Mouse (Mus musculus) ovary, postnatal 36 days (tissue): Measurements from ENCODE around the gene Ip6k2.
A peak's percentile ranks its signal among the peaks of the same experiment; 100 is the strongest.

Source experiments
- DNase-seq: peaks from one replicate; pipeline ENCODE4 v3.0.0; 2022; ENCODE audit warnings: low spot score, mixed read lengths

Gene Ip6k2

DNA sequence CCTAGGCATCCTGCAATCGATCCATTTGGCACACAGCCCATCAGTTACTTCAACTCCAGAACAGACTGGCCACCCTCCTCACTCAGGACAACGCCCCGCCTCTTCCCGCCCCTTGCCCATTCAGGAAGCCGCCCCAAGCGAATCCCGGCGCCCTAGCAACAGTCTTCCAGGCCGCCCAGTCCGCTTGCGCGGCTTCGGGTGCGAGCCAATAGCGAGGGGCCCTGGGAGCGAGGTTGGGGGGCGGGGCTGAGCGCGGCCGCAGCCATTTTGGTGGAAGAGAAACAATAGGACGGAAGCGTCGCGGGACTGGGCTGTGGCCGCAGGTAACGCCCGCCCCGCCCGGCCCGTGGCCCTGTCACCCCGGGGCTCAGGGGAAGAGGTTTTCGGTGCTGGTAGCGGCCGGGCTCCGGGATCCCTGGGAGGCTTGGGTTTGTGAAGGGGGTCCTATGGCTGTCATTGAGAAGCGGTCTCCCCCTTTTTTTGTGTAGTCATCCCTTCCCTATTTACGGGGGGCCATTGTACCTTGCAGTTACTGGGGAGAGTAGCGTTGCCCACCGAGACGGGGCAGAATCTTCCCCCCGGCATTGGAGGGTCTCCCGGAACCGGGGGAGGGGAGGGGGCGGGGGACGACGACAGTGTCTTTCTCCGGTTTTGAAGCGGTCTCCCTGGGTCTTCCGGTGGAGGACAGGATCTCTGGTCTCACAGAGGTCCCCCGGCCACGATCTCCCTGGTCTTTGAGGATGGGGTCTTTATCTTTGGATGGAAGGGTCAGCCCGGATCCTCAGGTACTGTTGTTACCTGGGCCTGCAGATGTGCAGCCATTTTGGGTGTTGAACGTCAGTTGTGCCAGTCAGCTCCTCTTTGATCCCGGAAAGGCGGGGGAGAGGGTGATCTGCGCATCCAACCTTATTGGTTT lies at the start of gene Ip6k2:
Gene Ip6k2 (plus strand): TSS at position 249 of the 916 bp plus-strand sequence.
- peak; percentile 96 for DNase-seq

GRCm38 (mm10) chr9:108734626-108735025 lies 49.0 kb upstream of the Ip6k2 start:
- no peak for DNase-seq

DNA sequence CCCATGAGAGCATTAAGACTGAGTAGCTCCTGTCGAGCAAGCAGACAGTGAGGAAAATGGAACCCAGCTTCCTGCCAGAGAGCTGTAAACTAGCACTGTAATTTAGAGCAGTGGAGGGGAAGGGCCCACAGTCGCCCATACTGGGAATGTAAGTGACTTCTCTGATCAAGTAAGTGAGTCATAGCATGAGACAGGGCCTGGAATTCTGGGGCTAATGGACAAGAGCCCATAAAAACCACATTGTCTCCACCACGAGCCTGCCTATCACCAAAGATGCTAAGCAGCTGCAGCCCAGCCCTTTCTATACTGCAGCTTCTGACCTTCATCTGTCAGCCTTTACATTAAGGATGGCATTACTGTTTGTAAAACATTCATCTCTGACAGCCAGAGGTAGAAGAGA lies 44.4 kb upstream of the Ip6k2 start:
- DNase-seq: no peak

DNA sequence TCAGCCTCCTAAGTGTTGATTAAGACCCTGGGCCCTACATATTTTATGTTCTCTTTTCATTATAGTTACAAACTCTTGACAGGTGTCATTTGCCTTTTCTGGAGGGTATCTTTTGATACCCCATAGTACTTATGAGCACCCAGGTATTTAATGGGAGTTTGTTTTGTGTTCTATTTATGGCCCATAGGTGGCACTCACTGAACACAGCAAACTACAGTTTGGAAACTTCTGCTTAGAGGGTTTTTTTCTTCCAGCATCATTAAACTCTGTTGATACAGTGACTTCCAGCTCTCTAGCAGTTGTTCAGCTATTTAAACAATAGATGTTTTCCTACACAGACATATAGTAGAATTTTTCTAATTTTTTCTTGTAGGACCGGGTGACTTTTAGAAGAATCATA lies 43.5 kb upstream of the Ip6k2 start:
- no peak for DNase-seq

DNA sequence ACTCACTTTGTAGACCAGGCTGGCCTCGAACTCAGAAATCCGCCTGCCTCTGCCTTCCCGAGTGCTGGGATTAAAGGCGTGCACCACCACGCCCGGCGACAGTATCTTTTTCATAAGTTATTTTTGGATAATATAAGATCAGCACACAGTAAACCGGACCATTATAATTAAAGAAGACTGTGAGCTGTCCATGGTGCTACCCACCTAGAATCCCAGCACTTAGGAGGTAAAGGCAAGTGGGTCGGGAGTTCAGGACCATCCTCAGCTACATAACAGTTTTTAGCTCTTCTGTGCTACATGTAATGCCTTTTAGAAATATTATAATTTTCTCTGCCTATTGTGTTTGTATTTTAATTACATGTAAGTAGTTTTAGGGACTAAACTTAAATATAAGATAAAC lies 41.5 kb upstream of the Ip6k2 start:
- no peak for DNase-seq

DNA sequence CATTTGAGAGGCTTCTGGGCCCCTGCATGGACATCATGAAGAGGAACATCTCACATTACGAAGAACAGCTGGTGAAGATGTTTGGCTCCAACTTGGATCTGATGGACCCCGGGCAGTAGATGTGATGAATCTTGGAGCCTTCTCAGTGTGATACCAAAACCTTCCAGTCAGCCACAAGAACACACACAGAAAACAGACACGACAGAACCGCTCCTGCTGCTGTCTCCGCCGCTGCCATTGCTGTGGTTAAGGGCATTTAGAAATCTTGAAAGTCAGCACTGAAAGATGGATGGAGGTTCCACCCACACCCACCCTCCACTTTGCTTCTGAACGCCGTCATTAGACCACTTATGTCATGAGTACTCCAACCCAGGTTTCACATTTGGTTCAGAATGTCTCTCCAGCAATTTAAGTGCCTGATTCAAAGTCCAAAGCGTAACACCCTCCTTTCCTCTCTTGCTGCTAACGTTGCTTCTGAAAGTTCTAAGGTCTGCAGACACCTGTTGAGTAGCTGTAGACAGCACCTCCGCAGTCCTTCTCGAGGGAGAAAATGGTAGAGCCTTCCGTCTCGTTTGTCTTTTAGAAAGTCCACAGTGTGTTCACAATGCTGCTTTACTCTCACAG lies 36.6 kb upstream of the Ip6k2 start:
- DNase-seq: no peak

GRCm38 (mm10) chr9:108747694-108748093 lies 35.9 kb upstream of the Ip6k2 start:
- DNase-seq: no peak

GRCm38 (mm10) chr9:108748600-108749183 lies 34.9 kb upstream of the Ip6k2 start:
- no peak for DNase-seq

DNA sequence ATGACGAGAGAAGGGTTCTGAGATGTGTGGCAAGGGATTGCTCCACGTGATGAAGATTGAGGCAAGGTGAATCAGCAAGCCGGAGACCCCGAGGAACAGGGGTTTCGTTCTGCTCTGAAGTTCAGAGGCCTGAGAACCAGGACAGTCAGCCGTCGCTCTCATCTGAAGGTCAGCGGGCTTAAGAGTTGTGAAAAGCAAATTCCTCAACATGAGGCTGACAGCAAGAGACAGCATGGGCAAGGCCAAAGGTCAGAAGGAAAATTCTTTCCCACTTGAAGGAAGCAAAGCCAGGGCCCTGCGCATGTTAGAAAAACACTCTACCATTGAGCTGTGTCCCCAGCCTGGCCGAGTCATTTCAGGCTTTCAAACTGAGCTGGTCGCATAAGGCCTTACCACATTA lies 33.0 kb upstream of the Ip6k2 start:
- no peak for DNase-seq

- no peak for DNase-seq
These were observed 31.3 kb upstream of the Ip6k2 start for GRCm38 (mm10) chr9:108752142-108752920.

DNA sequence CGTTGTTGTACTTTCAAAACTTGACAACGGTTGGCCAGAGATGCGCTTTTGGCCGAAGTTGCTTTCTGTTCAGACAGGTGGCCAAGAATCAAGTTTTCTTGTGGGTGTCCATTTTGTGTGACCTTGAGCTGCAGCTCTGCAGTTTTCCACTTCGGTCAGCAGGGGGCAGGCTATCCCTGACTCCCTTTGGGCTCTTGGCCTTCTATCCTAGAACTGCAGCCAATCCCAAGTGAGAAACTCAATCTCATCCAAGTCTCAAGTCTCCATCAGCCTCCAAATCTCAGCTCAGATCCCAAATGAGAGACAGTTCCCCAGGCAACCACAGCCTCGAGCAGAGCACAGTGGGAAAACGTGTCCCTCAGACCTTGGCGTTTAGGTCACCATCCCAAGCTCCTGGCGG lies 30.3 kb upstream of the Ip6k2 start:
- peak; percentile 46 for DNase-seq

GRCm38 (mm10) chr9:108753976-108754375 lies 29.6 kb upstream of the Ip6k2 start:
- DNase-seq: no peak

DNA sequence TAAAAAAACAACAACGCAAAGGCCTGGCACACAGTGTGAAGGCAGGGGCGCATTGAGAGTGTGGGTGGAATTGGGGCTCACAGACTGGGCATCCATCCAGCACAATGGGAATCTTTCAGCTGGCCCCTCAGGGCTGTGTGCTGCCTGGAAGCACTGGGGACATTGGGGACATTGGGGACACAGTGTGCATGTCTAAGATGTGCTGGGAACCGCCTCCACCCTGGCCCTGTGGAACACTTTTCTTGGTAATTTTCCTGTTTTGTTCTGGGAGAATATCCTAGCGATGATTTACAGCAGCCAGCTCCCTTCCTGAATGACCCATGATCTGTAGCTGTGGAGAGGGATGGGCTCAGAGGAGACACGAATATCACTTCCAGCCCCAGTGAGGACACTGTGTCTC lies 29.2 kb upstream of the Ip6k2 start:
- DNase-seq: no peak

GRCm38 (mm10) chr9:108757406-108757805 lies 26.2 kb upstream of the Ip6k2 start:
- DNase-seq: no peak

DNA sequence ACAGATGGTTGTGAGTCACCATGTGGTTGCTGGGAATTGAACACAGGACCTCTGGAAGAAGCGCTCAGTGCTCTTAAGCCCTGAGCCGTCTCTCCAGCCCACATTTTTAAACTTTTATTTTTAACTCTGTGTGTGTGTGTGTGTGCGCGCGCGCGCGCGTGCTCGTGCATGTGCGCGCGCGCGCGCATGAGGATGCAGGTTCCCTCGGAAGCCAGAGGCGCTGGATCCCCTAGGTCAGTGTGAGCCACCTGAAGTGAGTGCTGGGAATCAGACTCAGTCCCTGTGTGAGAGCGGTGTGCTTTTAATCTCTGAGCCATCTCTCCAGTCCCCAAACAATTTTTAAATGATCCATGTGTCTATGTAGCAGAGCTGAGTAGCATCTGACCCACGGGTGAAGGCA lies 24.5 kb upstream of the Ip6k2 start:
- DNase-seq: no peak

DNA sequence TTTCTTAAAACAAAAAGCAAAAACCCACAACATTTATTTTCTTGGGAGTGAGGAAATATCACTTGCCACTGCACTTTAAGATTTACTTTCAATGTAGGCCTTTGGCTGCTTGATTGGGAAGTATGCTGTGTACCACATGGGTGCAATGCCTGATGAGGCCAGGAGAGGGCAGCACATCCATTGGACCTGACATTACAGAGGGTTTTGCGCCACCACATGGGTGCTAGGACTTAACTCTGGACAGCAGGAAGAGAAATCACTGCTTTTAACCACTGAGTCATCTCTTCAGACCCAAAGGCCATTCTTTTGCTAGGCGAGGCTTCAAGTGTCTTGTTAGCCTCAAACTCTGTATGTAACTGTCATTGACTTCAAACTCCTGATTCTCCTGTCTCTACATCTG lies 23.8 kb upstream of the Ip6k2 start:
- DNase-seq: peak; percentile 18

DNA sequence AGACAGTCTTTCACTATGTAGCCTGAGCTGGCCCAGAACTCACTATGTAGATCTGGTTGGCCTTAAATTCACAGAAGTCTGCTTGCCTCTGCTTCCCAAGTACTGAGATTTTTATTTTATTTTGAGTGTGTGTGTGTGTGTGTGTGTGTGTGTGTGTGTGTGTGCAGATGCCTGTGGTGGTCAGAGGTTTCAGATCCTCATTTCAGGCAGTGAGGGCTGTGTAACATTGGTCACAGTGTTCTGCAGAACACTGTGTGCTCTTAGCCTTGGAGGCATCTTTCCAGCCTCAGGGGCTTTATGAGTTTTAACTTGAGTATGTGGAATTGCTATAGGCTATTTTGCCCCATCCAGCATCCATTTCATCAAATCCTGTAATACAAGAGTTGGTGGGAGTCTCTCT lies 22.0 kb upstream of the Ip6k2 start:
- no peak for DNase-seq

GRCm38 (mm10) chr9:108764971-108765370 lies 18.6 kb upstream of the Ip6k2 start:
- DNase-seq: no peak

DNA sequence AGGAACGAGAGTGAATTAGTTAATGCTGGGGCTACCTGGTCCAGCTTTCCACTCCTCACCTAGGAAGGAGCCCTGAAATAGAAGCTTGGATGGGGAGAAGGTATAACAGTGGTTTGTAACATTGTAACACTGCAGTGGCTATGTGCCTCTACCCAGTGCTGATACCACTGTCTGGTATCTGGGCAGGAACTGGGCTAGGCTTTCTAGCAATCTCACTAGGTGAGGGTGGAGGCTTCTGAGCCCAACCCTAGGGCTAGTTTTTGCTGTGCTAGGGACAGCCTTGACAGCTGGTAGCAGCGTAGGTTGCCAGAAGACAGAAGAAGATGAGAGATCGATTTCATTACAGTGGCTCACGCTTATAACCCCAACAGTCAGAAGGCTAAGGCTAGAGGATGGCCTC lies 7.0 kb upstream of the Ip6k2 start:
- DNase-seq: no peak

DNA sequence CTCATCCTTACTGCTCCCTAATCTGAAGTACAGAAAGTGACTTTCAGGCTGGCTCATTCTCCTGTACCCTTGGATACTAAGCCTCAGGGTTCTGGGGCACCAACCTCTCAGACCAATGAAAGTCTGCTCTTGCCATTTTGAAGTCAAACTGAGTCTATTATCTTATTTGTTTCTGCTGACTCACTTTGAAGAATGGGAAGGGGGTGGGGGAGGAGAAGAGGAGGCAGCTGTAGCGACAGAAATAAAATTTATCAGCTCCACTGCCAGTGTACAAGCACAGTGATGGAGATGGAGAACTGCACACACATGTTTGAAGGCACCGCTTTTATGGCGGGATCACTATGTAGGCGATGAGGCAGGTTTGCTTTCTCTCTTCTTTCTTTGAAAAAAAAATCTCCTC lies 6.3 kb upstream of the Ip6k2 start:
- no peak for DNase-seq

DNA sequence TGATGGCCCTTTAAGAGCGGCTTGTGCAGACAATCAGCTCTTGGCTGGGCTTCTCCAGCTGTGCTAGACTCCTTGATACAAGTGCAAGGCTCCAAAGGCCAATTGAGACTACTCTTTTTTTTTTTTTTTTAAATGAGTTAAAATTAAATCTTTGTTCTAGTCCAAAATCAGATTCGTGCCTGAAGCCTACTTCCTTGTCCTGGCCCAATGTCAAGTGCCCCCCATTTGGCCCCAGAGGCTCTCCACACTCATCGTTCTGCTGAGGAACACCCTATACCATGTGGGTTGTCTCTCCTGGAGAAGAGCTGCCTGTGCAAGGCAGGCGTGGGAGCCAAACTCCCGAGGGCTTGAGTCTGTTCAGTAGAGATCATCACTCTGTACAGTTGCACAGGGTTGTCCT lies 2.6 kb upstream of the Ip6k2 start:
- no peak for DNase-seq

- no peak for DNase-seq
These were observed 1.7 kb upstream of the Ip6k2 start for GRCm38 (mm10) chr9:108781891-108782290.
